Mouse (Mus musculus): ENCODE measurements around the gene Vmn2r97. TPM values are rescaled to one million over a fixed set of nuclear protein-coding genes. Genes with fewer than 3 reads are reported as not detected.
"Not testable (repeated sequence)": the region's sequence is repeated elsewhere in the genome, so short reads cannot be mapped to it uniquely, and the experiment has no call there.

Gene Vmn2r97
- total RNA-seq (2021): not detected
- long read RNA-seq: 0 reads

DNA sequence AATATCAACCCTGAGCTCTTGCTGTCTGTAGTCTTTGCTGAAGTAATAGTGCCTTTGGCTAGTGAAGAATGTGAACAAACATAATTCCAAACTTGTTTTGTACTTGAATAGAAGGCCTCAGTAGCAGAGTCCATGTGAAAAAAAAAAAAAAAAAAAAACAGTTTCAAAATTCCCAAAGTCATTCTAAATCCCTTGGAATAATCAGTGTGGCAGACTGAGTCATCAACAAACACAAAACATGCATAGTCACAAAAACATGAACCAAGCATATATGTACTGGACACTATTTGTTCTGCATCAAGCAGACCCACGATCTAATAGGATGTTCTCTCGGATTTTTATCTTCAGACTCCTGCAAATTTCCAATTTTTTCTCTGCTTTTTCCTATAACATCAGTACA lies at the start of gene Vmn2r97:
TSS of gene Vmn2r97 (plus strand) at position 301 of the 400 bp plus-strand sequence.
- DNase-seq (ENCODE audit: low spot score in 2 of 2): not testable (repeated sequence)

DNA sequence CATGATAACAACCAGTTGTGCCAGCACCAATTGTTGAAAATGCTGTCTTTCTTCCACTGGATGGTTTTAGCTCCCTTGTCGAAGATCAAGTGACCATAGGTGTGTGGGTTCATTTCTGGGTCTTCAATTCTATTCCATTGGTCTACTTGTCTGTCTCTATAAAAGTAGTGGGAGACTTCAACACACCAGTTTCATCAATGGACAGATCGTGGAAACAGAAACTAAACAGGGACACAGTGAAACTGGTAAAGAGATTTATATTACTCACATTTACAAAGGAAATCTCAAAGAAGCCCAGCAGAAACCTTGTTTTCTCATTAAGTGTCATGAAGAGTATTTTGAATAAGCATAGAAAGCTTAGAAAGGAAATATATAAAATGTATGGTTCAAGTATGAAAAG lies 31.7 kb upstream of the Vmn2r97 start:
- not testable (repeated sequence) for DNase-seq (ENCODE audit: low spot score in 2 of 2)

DNA sequence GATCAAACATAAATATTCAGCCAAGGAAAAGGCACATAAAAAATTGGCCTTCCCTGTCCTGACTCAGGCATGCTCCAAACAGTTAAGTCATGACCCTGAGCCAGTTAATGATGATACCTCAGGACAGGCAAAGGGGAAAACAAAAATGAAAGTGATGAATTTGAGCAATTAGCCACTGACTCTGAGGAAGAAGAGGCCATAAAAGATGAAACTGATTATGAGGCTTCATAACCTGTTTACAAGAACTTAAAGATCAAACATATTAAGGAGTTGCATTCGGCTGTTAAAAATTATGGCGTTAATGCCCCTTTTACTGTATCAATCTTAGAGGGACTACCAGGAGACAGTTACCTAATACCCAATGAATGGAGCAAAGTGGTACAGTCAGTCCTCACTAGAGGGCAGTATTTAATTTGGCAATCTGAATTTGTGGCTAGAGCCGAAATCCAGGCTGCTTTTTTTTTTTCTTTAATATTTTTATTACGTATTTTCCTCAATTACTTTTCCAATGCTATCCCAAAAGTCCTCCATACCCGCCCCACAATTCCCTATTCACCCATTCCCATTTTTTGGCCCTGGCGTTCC lies 24.3 kb upstream of the Vmn2r97 start:
- no peak for DNase-seq (ENCODE audit: low spot score in 2 of 2)

DNA sequence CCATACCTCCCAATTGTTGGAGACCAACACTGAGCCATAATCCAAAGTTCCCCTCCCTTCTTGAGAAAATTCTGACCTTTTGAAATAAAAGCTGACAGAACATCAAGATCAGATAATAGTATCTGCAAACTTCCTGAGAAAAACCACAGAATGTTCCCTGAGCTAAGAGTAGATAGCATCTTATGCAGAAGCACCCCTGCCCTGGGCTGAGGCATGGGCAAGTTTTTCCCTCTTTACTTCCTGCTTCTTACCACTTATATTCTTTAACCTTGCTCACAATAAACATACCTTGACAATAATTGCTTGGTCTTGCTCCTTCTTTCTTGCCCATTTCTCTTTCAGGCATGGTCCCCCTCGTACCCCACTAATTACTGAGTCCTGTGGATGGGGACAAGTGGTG lies 43.7 kb downstream of the Vmn2r97 start:
- DNase-seq (ENCODE audit: low spot score in 2 of 2): not testable (repeated sequence)

DNA sequence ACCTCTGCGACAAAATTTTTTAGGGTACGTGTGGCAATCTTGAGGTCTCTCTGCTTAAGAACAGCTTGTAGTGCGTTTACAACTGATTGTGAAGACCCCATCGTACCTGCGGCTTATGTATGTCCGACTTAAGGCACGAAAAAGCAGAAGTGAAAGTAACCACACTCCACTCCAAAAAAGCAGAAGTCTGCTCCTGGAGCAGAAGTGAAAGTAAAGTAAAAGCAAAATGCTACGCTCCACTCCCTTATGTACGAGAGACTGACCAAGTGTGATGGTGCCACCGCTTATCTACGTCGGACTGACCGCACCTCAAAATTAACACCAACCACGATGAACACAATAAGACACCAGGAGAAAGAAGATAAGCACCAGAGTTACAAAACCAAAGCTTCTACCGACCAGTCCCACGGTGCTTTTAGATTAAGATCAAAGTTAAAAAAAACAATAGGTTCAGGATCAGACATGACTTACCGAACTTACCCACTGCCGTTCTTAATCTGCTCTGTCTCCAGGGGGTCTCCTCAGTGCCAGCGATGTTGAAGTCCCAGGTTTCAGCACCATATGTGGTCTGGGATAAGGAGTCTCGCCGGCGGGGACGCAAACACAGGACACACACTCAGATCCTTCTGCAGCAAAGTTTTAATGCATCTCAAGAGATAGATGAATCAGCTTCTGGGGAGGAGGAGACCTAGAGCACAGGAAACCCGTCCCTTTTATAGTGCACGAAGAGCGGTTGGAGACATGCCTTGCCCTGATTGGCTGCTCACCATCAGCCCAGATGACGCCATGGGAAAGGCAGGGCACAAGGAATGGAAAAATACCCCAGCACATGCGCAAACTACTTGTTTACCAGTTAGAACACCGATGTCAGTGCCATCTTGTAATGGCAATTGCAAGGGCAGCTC lies 54.5 kb downstream of the Vmn2r97 start:
- DNase-seq (ENCODE audit: low spot score in 2 of 2): no peak

Other genes with a start within 250 kb of the Vmn2r97 start
- gene Vmn2r98, start 139.2 kb downstream of the Vmn2r97 start, total RNA-seq (2021): not detected

Data from layer of hippocampus, adult 18-20 months (tissue).